Mouse (Mus musculus) limb, embryonic 13.5 days (tissue): ENCODE data around the gene Snx13. TPM values are rescaled to one million over a fixed set of nuclear protein-coding genes. Genes with fewer than 3 reads are reported as not detected.

Experiments used
- ATAC-seq: fragments of 200-750 bp; cut with Nextera tagmentation; 2 replicates; pipeline ENCODE4 v1.8.0; 2017; ENCODE audit warnings: low read depth, moderate number of reproducible peaks, moderate TSS enrichment; ENCODE audit not compliant: low FRiP score
- H3K27ac ChIP-seq: fragments of 300-500 bp; sonication (generic); 2 replicates; pipeline ENCODE4 v1.5.1; 2015; ENCODE audit warnings: inconsistent platforms, mild to moderate bottlenecking, moderate library complexity
- H3K27me3 ChIP-seq: fragments of 300-500 bp; sonication (generic); 2 replicates; pipeline ENCODE4 v1.6.1; 2015; ENCODE audit warnings: mild to moderate bottlenecking, inconsistent platforms
- H3K36me3 ChIP-seq: fragments of 300-500 bp; sonication (generic); 2 replicates; pipeline ENCODE4 v1.6.1; 2015; ENCODE audit warnings: inconsistent platforms, mild to moderate bottlenecking, moderate library complexity
- H3K4me1 ChIP-seq: fragments of 300-500 bp; sonication (generic); 2 replicates; pipeline ENCODE4 v1.6.1; 2015; ENCODE audit warnings: inconsistent platforms
- H3K4me2 ChIP-seq: fragments of 300-500 bp; sonication (generic); replicated peaks from 2 replicates; pipeline ENCODE4 v1.6.1; 2015; ENCODE audit warnings: inconsistent platforms, mild to moderate bottlenecking, moderate library complexity
- H3K4me3 ChIP-seq: fragments of 300-500 bp; sonication (generic); 2 replicates; pipeline ENCODE4 v1.5.1; 2015; ENCODE audit warnings: moderate library complexity, mild to moderate bottlenecking, inconsistent platforms
- H3K9ac ChIP-seq: fragments of 300-500 bp; sonication (generic); 2 replicates; pipeline ENCODE4 v1.6.1; 2015; ENCODE audit warnings: mild to moderate bottlenecking, inconsistent platforms
- H3K9me3 ChIP-seq: fragments of 300-500 bp; sonication (generic); 2 replicates; pipeline ENCODE4 v1.6.1; 2016; ENCODE audit warnings: inconsistent platforms
- WGBS: fragments of 180-500 bp; shearing (Covaris S2); methylation state at CpG from one replicate; pipeline ENCODE4 v1.1.7; 2015; 5-methylcytosine and 5-hydroxymethylcytosine counted together
- polyA plus RNA-seq: library from polyadenylated mRNA; unstranded; fragments of >200 nt; fragmentation: Nextera tagmentation; extraction: Ambion mirVana; gene quantifications from 2 replicates; pipeline ENCODE4 v1.2.1, GENCODE M21; 2015

Snx13 gene
- polyA plus RNA-seq, result 24.1 and 26.1 TPM in 2 replicates

GRCm38 (mm10) chr12:35046999-35047319, at the start of gene Snx13:
TSS of gene Snx13 (plus strand) at chr12:35047186.
- peak; percentile 99 for ATAC-seq
- WGBS, result under 1% methylated on average over 51 of the region's 51 CpGs

GRCm38 (mm10) chr12:34997597-34998182, 49.3 kb upstream of the Snx13 start:
- Histone ChIP-seq H3K36me3 (no peaks in the 10 kb centered on the region), H3K27me3 (no peaks in the 10 kb centered on the region), H3K9me3 (no peaks in the 10 kb centered on the region), H3K9ac (no peak overlapping the region), H3K4me2 (no peak overlapping the region), H3K4me1 (no peaks in the 10 kb centered on the region), H3K27ac (no peak overlapping the region), H3K4me3 (no peak overlapping the region)
- WGBS, result 91% methylated on average over 3 of the region's 3 CpGs
- no peak for ATAC-seq

More at GRCm38 (mm10) chr12:35046999-35047319, at the start of gene Snx13:
- peak within 1 kb of the TSS; percentile 88 for H3K4me3 ChIP-seq
- H3K27me3 ChIP-seq, result no peaks in the 10 kb centered on the region
- no peaks in the 10 kb centered on the region for H3K9me3 ChIP-seq
- peaks cover 19% of the 10 kb centered on the region for H3K4me1 ChIP-seq
- peak within 1 kb of the TSS; percentile 93 for H3K27ac ChIP-seq
- H3K9ac ChIP-seq, result peak within 1 kb of the TSS; percentile 94
- H3K4me2 ChIP-seq, result peak within 1 kb of the TSS; percentile 83
- H3K36me3 ChIP-seq, result no peaks in the 10 kb centered on the region

- H3K4me3 ChIP-seq, result no peak overlapping the region
- ATAC-seq, result no peak
- H3K27me3 ChIP-seq, result no peaks in the 10 kb centered on the region
- H3K9me3 ChIP-seq, result no peaks in the 10 kb centered on the region
- WGBS, result 74% methylated on average over 12 of the region's 12 CpGs
- no peak overlapping the region for H3K4me2 ChIP-seq
- H3K27ac ChIP-seq, result no peak overlapping the region
- no peaks in the 10 kb centered on the region for H3K4me1 ChIP-seq
- no peak overlapping the region for H3K9ac ChIP-seq
- H3K36me3 ChIP-seq, result no peaks in the 10 kb centered on the region
These were observed 48.1 kb upstream of the Snx13 start for GRCm38 (mm10) chr12:34998778-34999467.

- H3K4me3 ChIP-seq, result no peak overlapping the region
- no peaks in the 10 kb centered on the region for H3K27me3 ChIP-seq
- no peaks in the 10 kb centered on the region for H3K9me3 ChIP-seq
- no peak overlapping the region for H3K9ac ChIP-seq
- no peak overlapping the region for H3K27ac ChIP-seq
- no peaks in the 10 kb centered on the region for H3K4me1 ChIP-seq
- no peaks in the 10 kb centered on the region for H3K36me3 ChIP-seq
- no peak overlapping the region for H3K4me2 ChIP-seq
- WGBS, result 72% methylated on average over 4 of the region's 4 CpGs
- ATAC-seq, result no peak
These were observed 46.7 kb upstream of the Snx13 start for GRCm38 (mm10) chr12:35000323-35000722.

- Histone ChIP-seq H3K4me2 (no peak overlapping the region), H3K4me3 (no peak overlapping the region), H3K27ac (no peak overlapping the region), H3K36me3 (no peaks in the 10 kb centered on the region), H3K9ac (no peak overlapping the region), H3K27me3 (no peaks in the 10 kb centered on the region), H3K9me3 (no peaks in the 10 kb centered on the region), H3K4me1 (peaks cover 4% of the 10 kb centered on the region; the same call in 1 of the 2 replicates)
- no peak for ATAC-seq
These were observed 41.2 kb upstream of the Snx13 start for GRCm38 (mm10) chr12:35005748-35006147.

- no peaks in the 10 kb centered on the region for H3K36me3 ChIP-seq
- 81% methylated on average over 1 of the region's 1 CpGs for WGBS
These were observed 39.1 kb upstream of the Snx13 start for GRCm38 (mm10) chr12:35007851-35008250.

GRCm38 (mm10) chr12:35008340-35009137, 38.4 kb upstream of the Snx13 start:
- 63% methylated on average over 11 of the region's 11 CpGs for WGBS
- Histone ChIP-seq H3K27me3 (no peaks in the 10 kb centered on the region), H3K4me3 (no peak overlapping the region), H3K27ac (no peak overlapping the region), H3K36me3 (no peaks in the 10 kb centered on the region), H3K9ac (no peak overlapping the region), H3K4me2 (no peak overlapping the region), H3K4me1 (peaks cover 4% of the 10 kb centered on the region; the same call in 1 of the 2 replicates), H3K9me3 (no peaks in the 10 kb centered on the region)
- no peak for ATAC-seq

More at GRCm38 (mm10) chr12:35007851-35008250, 39.1 kb upstream of the Snx13 start:
- Histone ChIP-seq H3K4me2 (no peak overlapping the region), H3K9me3 (no peaks in the 10 kb centered on the region), H3K27me3 (no peaks in the 10 kb centered on the region), H3K27ac (no peak overlapping the region), H3K4me1 (peaks cover 4% of the 10 kb centered on the region; the same call in 1 of the 2 replicates), H3K4me3 (no peak overlapping the region), H3K9ac (no peak overlapping the region)
- ATAC-seq, result no peak

- no peak for ATAC-seq
- no peak overlapping the region for H3K27ac ChIP-seq
- H3K36me3 ChIP-seq, result no peaks in the 10 kb centered on the region
- no peaks in the 10 kb centered on the region for H3K27me3 ChIP-seq
- H3K4me1 ChIP-seq, result peaks cover 4% of the 10 kb centered on the region; the same call in 1 of the 2 replicates
- H3K4me2 ChIP-seq, result no peak overlapping the region
- no peak overlapping the region for H3K4me3 ChIP-seq
- 64% methylated on average over 1 of the region's 1 CpGs for WGBS
- no peaks in the 10 kb centered on the region for H3K9me3 ChIP-seq
- H3K9ac ChIP-seq, result no peak overlapping the region
These were observed 35.5 kb upstream of the Snx13 start for GRCm38 (mm10) chr12:35011462-35011861.

GRCm38 (mm10) chr12:35013950-35014349, 33.0 kb upstream of the Snx13 start:
- Histone ChIP-seq H3K9me3 (no peaks in the 10 kb centered on the region), H3K4me3 (no peak overlapping the region)
- no peak for ATAC-seq

GRCm38 (mm10) chr12:35016056-35016455, 30.9 kb upstream of the Snx13 start:
- H3K27ac ChIP-seq, result no peak overlapping the region
- WGBS, result 64% methylated on average over 3 of the region's 3 CpGs
- no peaks in the 10 kb centered on the region for H3K4me1 ChIP-seq
- no peaks in the 10 kb centered on the region for H3K36me3 ChIP-seq
- H3K4me3 ChIP-seq, result no peak overlapping the region
- H3K9me3 ChIP-seq, result no peaks in the 10 kb centered on the region
- no peaks in the 10 kb centered on the region for H3K27me3 ChIP-seq
- ATAC-seq, result no peak
- H3K9ac ChIP-seq, result no peak overlapping the region
- H3K4me2 ChIP-seq, result no peak overlapping the region

More at GRCm38 (mm10) chr12:35013950-35014349, 33.0 kb upstream of the Snx13 start:
- Histone ChIP-seq H3K27me3 (no peaks in the 10 kb centered on the region), H3K4me2 (no peak overlapping the region), H3K27ac (no peak overlapping the region), H3K9ac (no peak overlapping the region), H3K36me3 (no peaks in the 10 kb centered on the region), H3K4me1 (no peaks in the 10 kb centered on the region)
- WGBS, result 66% methylated on average over 2 of the region's 2 CpGs

GRCm38 (mm10) chr12:35016481-35017250, 30.3 kb upstream of the Snx13 start:
- ATAC-seq, result no peak
- no peaks in the 10 kb centered on the region for H3K36me3 ChIP-seq
- H3K27me3 ChIP-seq, result no peaks in the 10 kb centered on the region

More at GRCm38 (mm10) chr12:35016481-35017250, 30.3 kb upstream of the Snx13 start:
- no peak overlapping the region for H3K4me3 ChIP-seq
- 76% methylated on average over 9 of the region's 9 CpGs for WGBS
- H3K9ac ChIP-seq, result no peak overlapping the region
- H3K9me3 ChIP-seq, result no peaks in the 10 kb centered on the region
- H3K4me2 ChIP-seq, result no peak overlapping the region
- H3K4me1 ChIP-seq, result no peaks in the 10 kb centered on the region
- H3K27ac ChIP-seq, result no peak overlapping the region
